Mouse (Mus musculus) lung, postnatal 10 days (tissue): ENCODE data around the gene Mical3.

Source experiments
- DNase-seq: peaks from one replicate; pipeline ENCODE4 v3.0.0; 2021

The Mical3 gene

GRCm38 (mm10) chr6:121076929-121077566, 53.8 kb downstream of the Mical3 start:
- DNase-seq = no peak

GRCm38 (mm10) chr6:121075763-121076162, 55.0 kb downstream of the Mical3 start:
- DNase-seq = no peak

GRCm38 (mm10) chr6:121073312-121073711, 57.5 kb downstream of the Mical3 start:
- no peak for DNase-seq

- no peak for DNase-seq
Observed at GRCm38 (mm10) chr6:121072615-121073014, 58.2 kb downstream of the Mical3 start.

- DNase-seq = no peak
Observed at GRCm38 (mm10) chr6:121070584-121071230, 60.1 kb downstream of the Mical3 start.

GRCm38 (mm10) chr6:121069156-121069555, 61.6 kb downstream of the Mical3 start:
- no peak for DNase-seq

GRCm38 (mm10) chr6:121068087-121068464, 62.7 kb downstream of the Mical3 start:
- DNase-seq = no peak

- DNase-seq = no peak
Observed at GRCm38 (mm10) chr6:121067426-121068086, 63.2 kb downstream of the Mical3 start.

GRCm38 (mm10) chr6:121066761-121067160, 64.0 kb downstream of the Mical3 start:
- DNase-seq = no peak

- DNase-seq = peak; percentile 41
Observed at GRCm38 (mm10) chr6:121064356-121065015, 66.3 kb downstream of the Mical3 start.

GRCm38 (mm10) chr6:121063771-121064170, 67.0 kb downstream of the Mical3 start:
- DNase-seq = no peak

GRCm38 (mm10) chr6:121062891-121063408, 67.8 kb downstream of the Mical3 start:
- DNase-seq = no peak

GRCm38 (mm10) chr6:121058039-121058438, 72.8 kb downstream of the Mical3 start:
- no peak for DNase-seq

- DNase-seq = peak; percentile 70
Observed at GRCm38 (mm10) chr6:121057181-121057956, 73.4 kb downstream of the Mical3 start.

- no peak for DNase-seq
Observed at GRCm38 (mm10) chr6:121055496-121055895, 75.3 kb downstream of the Mical3 start.

GRCm38 (mm10) chr6:121054908-121055307, 75.9 kb downstream of the Mical3 start:
- DNase-seq = no peak

GRCm38 (mm10) chr6:121054340-121054739, 76.5 kb downstream of the Mical3 start:
- DNase-seq = no peak

- no peak for DNase-seq
Observed at GRCm38 (mm10) chr6:121053585-121054112, 77.2 kb downstream of the Mical3 start.

- no peak for DNase-seq
Observed at GRCm38 (mm10) chr6:121051972-121052629, 78.7 kb downstream of the Mical3 start.

- no peak for DNase-seq
Observed at GRCm38 (mm10) chr6:121051411-121051810, 79.4 kb downstream of the Mical3 start.

- no peak for DNase-seq
Observed at GRCm38 (mm10) chr6:121048696-121049095, 82.1 kb downstream of the Mical3 start.
